Mouse (Mus musculus) liver, adult 2 months (tissue): ENCODE results near the gene Aox3.

ENCODE experiments used
- CTCF ChIP-seq: fragments of 200-500 bp; IDR thresholded peaks from 2 replicates; pipeline ENCODE4 v1.5.1; 2011; ENCODE audit warnings: low read depth, low read length, control low read depth
- POLR2A ChIP-seq: fragments of 200-500 bp; IDR thresholded peaks from 2 replicates; pipeline ENCODE4 v1.6.1; 2011; ENCODE audit warnings: low read length, control low read depth; ENCODE audit not compliant: insufficient read depth; ENCODE audit errors: extremely low read depth

GRCm38 (mm10) chr1:58237527-58238299 is 124.8 kb downstream of the Aox3 start:
- no peak for TF ChIP-seq CTCF
- no peak for TF ChIP-seq POLR2A
